40 mouse cellular contexts compared by ENCODE assay signal in genomic region chrX:31235088-31235487, GRCm38 (mm10). TPM values are rescaled to one million over a fixed set of nuclear protein-coding genes. Genes with fewer than 3 reads are reported as not detected.
"Had no signal": no experiment of that assay in that cellular context is flagged by ENCODE, and none has a peak within 500 bp of the region (broad histone marks: within the 10 kb centered on the region; RNA-seq: fewer than 3 reads in every experiment).

No protein-coding gene starts in this region.

RNA-seq across cellular contexts. Expression of gene Spin2f, which starts 18.6 kb away (rescaled TPM):
- total RNA-seq: left cerebral cortex, adult 8-10 months; left cerebral cortex, postnatal 10 days; left cerebral cortex, postnatal 14 days; left cerebral cortex, postnatal 25 days; left cerebral cortex, postnatal 36 days; left cerebral cortex, postnatal 4 days; megakaryocyte progenitor cell, adult 5-6 weeks; megakaryocyte, adult 5-6 weeks; megakaryocyte-erythroid progenitor cell, adult 5-6 weeks; midbrain, postnatal 0 days; monocyte, adult 5-6 weeks had no signal
- polyA plus RNA-seq: limb, embryonic 10.5 days; limb, embryonic 11.5 days; limb, embryonic 12.5 days; limb, embryonic 13.5 days; limb, embryonic 14.5 days; limb, embryonic 15.5 days; liver, embryonic 11.5 days; liver, embryonic 12.5 days; liver, embryonic 13.5 days; liver, embryonic 14.5 days; liver, embryonic 15.5 days; liver, embryonic 16.5 days; liver, postnatal 0 days; lung, adult 2 months; lung, embryonic 14.5 days; lung, embryonic 15.5 days; lung, embryonic 16.5 days; lung, postnatal 0 days; macrophage; midbrain, embryonic 10.5 days; midbrain, embryonic 11.5 days; midbrain, embryonic 12.5 days; midbrain, embryonic 13.5 days; midbrain, embryonic 14.5 days; midbrain, embryonic 15.5 days; midbrain, embryonic 16.5 days; midbrain, postnatal 0 days; myocyte; neural tube, embryonic 11.5 days; neural tube, embryonic 12.5 days had no signal
